Mouse (Mus musculus): ENCODE results near the gene Dhrs2.

DNA sequence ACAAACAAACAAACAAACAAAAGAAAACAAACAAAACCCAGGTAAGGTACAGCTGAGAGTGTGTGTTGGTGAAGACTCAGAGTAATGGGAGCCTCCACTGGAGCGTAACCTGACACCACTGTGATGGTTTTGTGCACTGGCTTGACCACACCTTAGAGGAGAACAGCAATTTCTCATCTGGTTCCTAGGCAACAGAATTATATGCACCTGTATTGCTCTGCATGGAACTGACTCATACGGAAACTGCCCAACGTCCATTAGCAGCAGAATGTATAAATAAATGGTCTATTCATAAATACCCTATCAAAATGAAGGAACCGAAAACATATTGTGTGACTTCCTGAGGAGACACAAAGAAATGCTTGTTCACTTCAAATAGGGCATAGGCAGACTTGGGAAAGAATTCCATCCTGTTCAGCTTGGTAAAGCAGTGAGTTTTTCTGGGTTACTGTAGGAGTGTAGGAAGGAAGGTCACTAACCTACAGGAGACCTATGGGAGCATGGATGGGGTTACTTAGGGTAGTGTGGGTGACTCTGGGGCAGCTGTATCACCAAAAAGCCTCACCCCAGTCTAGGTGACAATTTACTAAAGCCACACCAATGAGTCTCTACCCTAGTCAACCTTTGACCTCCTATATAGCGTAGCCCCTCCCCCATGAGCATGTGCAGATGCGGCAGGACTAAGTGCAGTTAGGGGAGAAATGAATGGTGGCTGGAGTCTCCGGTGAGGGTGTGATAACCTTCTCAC lies 57.7 kb downstream of the Dhrs2 start:
- TF ChIP-seq POLR2A (IDR thresholded peaks at IDR 0.05; ENCODE audit: control insufficient read depth, low read depth, low read length) = no peak
- no peak for TF ChIP-seq CTCF (IDR thresholded peaks at IDR 0.05; ENCODE audit: control insufficient read depth, insufficient read depth, insufficient replicate concordance, low read depth, low read length)

Data from testis, adult 2 months (tissue).